Mouse (Mus musculus): ENCODE results near the gene Hes5. TPM values are rescaled to one million over a fixed set of nuclear protein-coding genes. Genes with fewer than 3 reads are reported as not detected.

Gene Hes5
- not detected for total RNA-seq (2021)

GRCm38 (mm10) chr4:154960690-154961225, at the start of gene Hes5:
Gene Hes5 (plus strand): TSS chr4:154960923.
- DNase-seq: no peak

GRCm38 (mm10) chr4:154911644-154912043, 49.1 kb upstream of the Hes5 start:
- no peak for DNase-seq

- DNase-seq: no peak
These were observed 46.9 kb upstream of the Hes5 start for GRCm38 (mm10) chr4:154913845-154914244.

- no peak for DNase-seq
These were observed 46.5 kb upstream of the Hes5 start for GRCm38 (mm10) chr4:154914252-154914651.

GRCm38 (mm10) chr4:154914707-154915106, 46.0 kb upstream of the Hes5 start:
- no peak for DNase-seq

- DNase-seq: no peak
These were observed 45.4 kb upstream of the Hes5 start for GRCm38 (mm10) chr4:154915286-154915685.

GRCm38 (mm10) chr4:154916662-154917061, 44.1 kb upstream of the Hes5 start:
- DNase-seq: no peak

GRCm38 (mm10) chr4:154922291-154922690, 38.4 kb upstream of the Hes5 start:
- no peak for DNase-seq

- DNase-seq: no peak
These were observed 37.8 kb upstream of the Hes5 start for GRCm38 (mm10) chr4:154922931-154923330.

GRCm38 (mm10) chr4:154925413-154925812, 35.3 kb upstream of the Hes5 start:
- no peak for DNase-seq

- DNase-seq: no peak
These were observed 33.5 kb upstream of the Hes5 start for GRCm38 (mm10) chr4:154926969-154927898.

- DNase-seq: peak; percentile 40
These were observed 32.8 kb upstream of the Hes5 start for GRCm38 (mm10) chr4:154927899-154928337.

- no peak for DNase-seq
These were observed 32.2 kb upstream of the Hes5 start, which contains the start of gene Tnfrsf14 for GRCm38 (mm10) chr4:154928395-154929087. Gene Tnfrsf14 (minus strand): TSS chr4:154928563.

GRCm38 (mm10) chr4:154929088-154929660, 31.5 kb upstream of the Hes5 start:
- no peak for DNase-seq

GRCm38 (mm10) chr4:154933306-154933907, 27.3 kb upstream of the Hes5 start:
- DNase-seq: no peak

GRCm38 (mm10) chr4:154934800-154935199, 25.9 kb upstream of the Hes5 start:
- no peak for DNase-seq

- DNase-seq: no peak
These were observed 24.9 kb upstream of the Hes5 start for GRCm38 (mm10) chr4:154935788-154936187.

- no peak for DNase-seq
These were observed 24.0 kb upstream of the Hes5 start for GRCm38 (mm10) chr4:154936542-154937255.

- DNase-seq: no peak
These were observed 23.0 kb upstream of the Hes5 start for GRCm38 (mm10) chr4:154937746-154938145.

GRCm38 (mm10) chr4:154940156-154940555, 20.6 kb upstream of the Hes5 start:
- DNase-seq: no peak

- DNase-seq: no peak
These were observed 18.9 kb upstream of the Hes5 start for GRCm38 (mm10) chr4:154941831-154942230.
